Mouse (Mus musculus) hindbrain, postnatal 0 days (tissue): ENCODE results near the gene Nbeal1. TPM values are rescaled to one million over a fixed set of nuclear protein-coding genes. Genes with fewer than 3 reads are reported as not detected.
"Not testable (repeated sequence)": the region's sequence is repeated elsewhere in the genome, so short reads cannot be mapped to it uniquely, and the experiment has no call there.

Source experiments
- ATAC-seq: fragments of 200-750 bp; cut with Nextera tagmentation; 2 replicates; pipeline ENCODE4 v1.8.0; 2017; ENCODE audit warnings: mild to moderate bottlenecking, moderate TSS enrichment, moderate library complexity
- DNase-seq: peaks from one replicate; pipeline ENCODE4 v3.0.0-alpha.2; 2015; ENCODE audit warnings: low spot score
- H3K27ac ChIP-seq: fragments of 300-500 bp; sonication (generic); 2 replicates; pipeline ENCODE4 v1.5.1; 2014; ENCODE audit warnings: mild to moderate bottlenecking
- H3K27me3 ChIP-seq: fragments of 300-500 bp; sonication (generic); 2 replicates; pipeline ENCODE4 v1.6.1; 2014; ENCODE audit warnings: low read length, mixed read lengths; ENCODE audit not compliant: insufficient read depth
- H3K36me3 ChIP-seq: fragments of 300-500 bp; sonication (generic); 2 replicates; pipeline ENCODE4 v1.6.1; 2014; ENCODE audit warnings: low read length, mixed read lengths; ENCODE audit not compliant: insufficient read depth
- H3K4me1 ChIP-seq: fragments of 300-500 bp; sonication (generic); 2 replicates; pipeline ENCODE4 v1.6.1; 2014; ENCODE audit warnings: antibody characterized with exemption, low read length, mixed read lengths; ENCODE audit not compliant: insufficient read depth
- H3K4me2 ChIP-seq: fragments of 300-500 bp; sonication (generic); 2 replicates; pipeline ENCODE4 v1.6.1; 2014; ENCODE audit warnings: low read depth, mild to moderate bottlenecking, low read length, moderate library complexity, mixed read lengths
- H3K4me3 ChIP-seq: fragments of 300-500 bp; sonication (generic); 2 replicates; pipeline ENCODE4 v1.5.1; 2014; ENCODE audit warnings: low read length
- H3K9ac ChIP-seq: fragments of 300-500 bp; sonication (generic); replicated peaks from 2 replicates; pipeline ENCODE4 v1.6.1; 2014; ENCODE audit warnings: mild to moderate bottlenecking, low read length, moderate library complexity, mixed read lengths
- H3K9me3 ChIP-seq: fragments of 300-500 bp; sonication (generic); 2 replicates; pipeline ENCODE4 v1.6.1; 2016; ENCODE audit warnings: low read length, mixed read lengths
- CTCF ChIP-seq: IDR thresholded peaks from 2 replicates; pipeline ENCODE4 v1.5.1; 2016; ENCODE audit warnings: antibody characterized with exemption, control low read depth, low read depth
- WGBS: fragments of 180-500 bp; shearing (Covaris S2); extraction: QIAGEN DNeasy Blood & Tissue Kit; methylation state at CpG from one replicate; pipeline ENCODE4 v1.1.7; 2014; 5-methylcytosine and 5-hydroxymethylcytosine counted together
- polyA plus RNA-seq: library from polyadenylated mRNA; unstranded; fragments of >200 nt; fragmentation: Nextera tagmentation; extraction: Ambion mirVana; gene quantifications from 2 replicates; pipeline ENCODE4 v1.2.1, GENCODE M21; 2015
- total RNA-seq: library from RNA; depleted of rRNA; stranded (reverse); fragments of >200 nt; gene quantifications from 2 replicates; pipeline ENCODE4 v1.2.3, GENCODE M21; 2014

Nbeal1 gene
- total and polyA plus RNA-seq, 2 experiments from 2014 or later, result 4.5 to 16.1 TPM

- ATAC-seq, result no peak
- Histone ChIP-seq H3K4me1 (no peaks in the 10 kb centered on the region), H3K27me3 (no peaks in the 10 kb centered on the region), H3K4me2 (no peak overlapping the region), H3K4me3 (no peak overlapping the region), H3K27ac (no peak overlapping the region), H3K9me3 (no peaks in the 10 kb centered on the region), H3K9ac (no peak overlapping the region), H3K36me3 (no peaks in the 10 kb centered on the region)
- TF ChIP-seq CTCF, result no peak
- WGBS, result 83% methylated on average over 2 of the region's 2 CpGs
- no peak for DNase-seq
Measured at GRCm38 (mm10) chr1:60170251-60170650, 10.1 kb upstream of the Nbeal1 start.

- ATAC-seq, result no peak
- Histone ChIP-seq H3K9me3 (no peaks in the 10 kb centered on the region), H3K4me2 (no peak overlapping the region), H3K4me3 (no peak overlapping the region), H3K27me3 (no peaks in the 10 kb centered on the region), H3K27ac (no peak overlapping the region), H3K36me3 (no peaks in the 10 kb centered on the region), H3K9ac (no peak overlapping the region), H3K4me1 (no peaks in the 10 kb centered on the region)
- no peak for TF ChIP-seq CTCF
- 89% methylated on average over 3 of the region's 3 CpGs for WGBS
- no peak for DNase-seq
Measured at GRCm38 (mm10) chr1:60173119-60173518, 7.3 kb upstream of the Nbeal1 start.

- H3K9me3 ChIP-seq, result not testable (repeated sequence)
Measured at GRCm38 (mm10) chr1:60177814-60178213, 2.6 kb upstream of the Nbeal1 start.

GRCm38 (mm10) chr1:60179376-60179775 lies 1.0 kb upstream of the Nbeal1 start:
- TF ChIP-seq CTCF, result no peak
- 22% methylated on average over 4 of the region's 4 CpGs for WGBS
- peak overlapping the region; percentile 61 for H3K4me2 ChIP-seq
- H3K27me3 ChIP-seq, result no peaks in the 10 kb centered on the region
- H3K27ac ChIP-seq, result no peak overlapping the region
- H3K9me3 ChIP-seq, result no peaks in the 10 kb centered on the region
- ATAC-seq, result no peak
- H3K4me1 ChIP-seq, result no peaks in the 10 kb centered on the region
- no peak overlapping the region for H3K9ac ChIP-seq
- peak; percentile 3 for DNase-seq
- H3K4me3 ChIP-seq, result peak overlapping the region; percentile 91
- H3K36me3 ChIP-seq, result no peaks in the 10 kb centered on the region

More at GRCm38 (mm10) chr1:60177814-60178213, 2.6 kb upstream of the Nbeal1 start:
- H3K27ac ChIP-seq, ATAC-seq, H3K4me1 ChIP-seq, H3K9ac ChIP-seq, H3K4me2 ChIP-seq, H3K27me3 ChIP-seq, H3K36me3 ChIP-seq, H3K4me3 ChIP-seq, DNase-seq: not testable (repeated sequence)
- 96% methylated on average over 1 of the region's 1 CpGs for WGBS

- Histone ChIP-seq H3K27ac (peak overlapping the region; percentile 95), H3K36me3 (no peaks in the 10 kb centered on the region), H3K4me3 (peak overlapping the region; percentile 91), H3K27me3 (no peaks in the 10 kb centered on the region), H3K4me1 (no peaks in the 10 kb centered on the region), H3K9me3 (no peaks in the 10 kb centered on the region), H3K9ac (peak overlapping the region; percentile 93), H3K4me2 (peak overlapping the region; percentile 61)
- TF ChIP-seq CTCF, result no peak
- DNase-seq (no peak), ATAC-seq (no peak)
- 0% methylated on average over 24 of the region's 30 CpGs for WGBS
Measured at GRCm38 (mm10) chr1:60180784-60181221, 404 bp downstream of the Nbeal1 start.

GRCm38 (mm10) chr1:60188454-60188853 lies 8.1 kb downstream of the Nbeal1 start:
- ATAC-seq, result no peak
- TF ChIP-seq CTCF, result no peak

DNA sequence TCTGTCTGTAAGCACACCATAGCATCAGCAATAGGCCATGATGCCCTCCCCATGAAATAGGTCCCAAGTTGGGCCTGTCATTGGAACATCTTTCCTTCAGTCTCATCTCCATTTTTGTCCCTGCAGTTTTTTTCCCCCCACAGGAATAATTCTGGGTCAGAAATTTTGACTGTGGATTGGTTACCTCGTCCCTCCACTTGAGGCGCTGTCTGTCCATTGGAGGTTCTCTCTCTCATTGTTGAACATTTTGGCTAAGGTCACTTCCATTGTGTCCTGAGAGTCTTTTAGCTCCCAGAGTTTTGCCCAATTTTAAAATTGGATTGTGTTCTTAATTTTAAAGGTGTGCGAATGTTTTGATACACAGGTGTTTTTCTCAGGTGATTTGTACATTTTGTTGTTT lies 16.4 kb downstream of the Nbeal1 start:
- peak; percentile 52 for TF ChIP-seq CTCF
- Histone ChIP-seq H3K4me1 (no peaks in the 10 kb centered on the region), H3K27ac (no peak overlapping the region), H3K9me3 (no peaks in the 10 kb centered on the region), H3K36me3 (peaks cover 10% of the 10 kb centered on the region; the same call in 1 of the 2 replicates), H3K9ac (no peak overlapping the region), H3K4me2 (no peak overlapping the region), H3K4me3 (no peak overlapping the region), H3K27me3 (no peaks in the 10 kb centered on the region)
- peak; percentile 6 for DNase-seq
- WGBS, result 75% methylated on average over 3 of the region's 3 CpGs
- no peak for ATAC-seq

More at GRCm38 (mm10) chr1:60188454-60188853, 8.1 kb downstream of the Nbeal1 start:
- no peaks in the 10 kb centered on the region for H3K9me3 ChIP-seq
- H3K4me2 ChIP-seq, result no peak overlapping the region
- H3K27ac ChIP-seq, result no peak overlapping the region
- DNase-seq, result no peak
- H3K4me3 ChIP-seq, result no peak overlapping the region
- no peaks in the 10 kb centered on the region for H3K36me3 ChIP-seq
- H3K9ac ChIP-seq, result no peak overlapping the region
- no peaks in the 10 kb centered on the region for H3K4me1 ChIP-seq
- H3K27me3 ChIP-seq, result no peaks in the 10 kb centered on the region
